Mouse (Mus musculus): ENCODE measurements around the gene Ppp1r37.

DNA sequence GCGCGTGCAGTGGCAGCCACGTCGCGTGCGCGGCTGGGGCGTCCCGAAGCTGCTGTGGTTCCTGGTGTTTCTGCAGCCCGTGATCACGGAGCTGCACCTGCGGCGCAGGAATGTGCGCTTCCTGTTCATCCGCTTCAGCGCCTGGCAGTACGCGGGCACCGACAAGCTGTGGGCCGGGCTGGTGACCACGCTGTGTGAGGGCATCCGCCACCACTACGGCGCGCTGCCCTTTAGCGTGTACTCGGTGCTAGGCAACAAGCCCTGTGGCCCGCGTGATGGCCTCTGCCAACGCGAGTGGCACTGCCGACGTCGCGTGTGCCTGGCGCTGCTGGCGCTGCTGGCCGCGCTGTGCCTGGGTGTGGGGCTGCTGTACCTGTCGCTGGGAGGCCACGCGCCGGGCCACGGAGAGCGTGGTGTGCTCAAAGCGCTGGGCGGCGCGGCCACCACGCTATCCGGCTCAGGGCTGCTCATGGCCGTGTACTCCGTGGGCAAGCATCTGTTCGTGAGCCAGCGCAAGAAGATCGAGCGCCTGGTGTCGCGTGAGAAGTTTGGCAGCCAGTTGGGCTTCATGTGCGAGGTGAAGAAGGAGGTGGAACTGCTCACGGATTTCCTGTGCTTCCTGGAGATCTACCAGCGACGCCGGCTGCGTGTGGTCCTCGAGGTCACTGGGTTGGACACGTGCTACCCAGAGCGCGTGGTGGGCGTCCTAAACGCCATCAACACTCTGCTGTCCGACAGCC lies 39.7 kb downstream of the Ppp1r37 start:
- TF ChIP-seq CTCF (IDR thresholded peaks at IDR 0.05; ENCODE audit: insufficient read depth, low read length) (no peak), POLR2A (IDR thresholded peaks at IDR 0.05; ENCODE audit: borderline replicate concordance, extremely low read depth, low read depth, low read length) (no peak)

Measured in lung, adult 2 months (tissue).